Mouse (Mus musculus): ENCODE measurements at regions not wholly inside any gene's neighbourhood (a gene's known extent, or its start where the extent isn't known, plus 50 kb on each side); places are given as distances from the start of the nearest gene placed in this dataset.

DNA sequence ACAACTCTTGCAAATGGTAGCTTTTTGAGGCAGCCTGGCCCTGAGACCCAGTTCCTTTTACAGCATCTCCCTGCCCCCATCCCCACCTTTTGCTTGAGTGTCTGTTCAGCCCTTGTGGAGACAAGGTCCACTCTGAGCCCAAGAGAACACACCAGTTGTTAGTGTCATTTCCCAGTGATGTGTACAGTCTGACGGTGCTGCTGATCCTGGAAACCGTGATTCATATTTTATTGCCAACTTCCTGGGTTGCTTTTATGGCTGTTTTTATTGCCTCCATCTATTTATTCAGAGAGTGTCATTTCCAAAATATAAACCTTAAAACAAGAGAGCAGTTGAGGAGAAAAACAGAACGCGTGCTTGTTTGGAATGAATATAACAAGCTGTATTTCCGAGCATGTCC is 309.6 kb upstream of the Isl1 start:
- DNase-seq (ENCODE audit: low read depth, low spot score), result no peak

GRCm38 (mm10) chr13:116596346-116596745 is 286.9 kb upstream of the Isl1 start:
- DNase-seq (ENCODE audit: low read depth, low spot score), result peak; percentile 63

DNA sequence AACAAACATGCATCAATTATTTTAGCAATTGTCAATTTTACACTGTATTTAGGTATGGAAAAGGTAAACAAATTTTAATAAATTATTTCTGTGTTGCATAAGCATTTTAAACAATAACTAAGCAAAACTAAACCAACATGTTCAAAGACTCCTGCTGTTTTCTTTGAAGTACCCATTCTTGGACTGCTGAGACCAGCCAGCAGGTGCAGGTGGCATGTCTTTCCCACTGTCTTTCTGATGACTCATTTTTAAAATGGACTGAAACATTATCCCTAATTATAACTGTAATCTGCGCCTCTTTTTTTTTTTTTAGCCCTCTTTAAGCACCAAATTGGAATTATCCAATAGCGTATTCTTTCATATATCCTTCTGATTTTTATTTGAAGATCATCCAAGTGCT is 286.0 kb upstream of the Isl1 start:
- no peak for DNase-seq (ENCODE audit: low read depth, low spot score)

DNA sequence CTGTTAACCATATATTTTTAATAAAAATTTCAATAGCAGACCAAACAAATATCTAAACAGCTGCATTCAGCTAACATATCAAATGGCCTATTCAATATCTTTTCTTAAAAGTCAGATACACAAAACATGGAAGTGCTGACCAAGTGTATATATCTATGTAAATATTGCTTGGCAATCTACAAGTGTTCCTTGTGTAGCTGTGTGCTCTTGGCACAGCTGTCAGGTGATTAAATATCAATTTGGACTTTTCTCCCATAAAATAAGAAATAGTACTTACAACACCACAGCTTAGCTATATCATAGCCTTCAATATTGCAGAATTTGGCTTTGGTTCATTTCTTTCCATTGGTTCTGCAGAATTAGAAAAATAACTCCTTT is 266.5 kb upstream of the Isl1 start:
- DNase-seq (ENCODE audit: low read depth, low spot score), result no peak

DNA sequence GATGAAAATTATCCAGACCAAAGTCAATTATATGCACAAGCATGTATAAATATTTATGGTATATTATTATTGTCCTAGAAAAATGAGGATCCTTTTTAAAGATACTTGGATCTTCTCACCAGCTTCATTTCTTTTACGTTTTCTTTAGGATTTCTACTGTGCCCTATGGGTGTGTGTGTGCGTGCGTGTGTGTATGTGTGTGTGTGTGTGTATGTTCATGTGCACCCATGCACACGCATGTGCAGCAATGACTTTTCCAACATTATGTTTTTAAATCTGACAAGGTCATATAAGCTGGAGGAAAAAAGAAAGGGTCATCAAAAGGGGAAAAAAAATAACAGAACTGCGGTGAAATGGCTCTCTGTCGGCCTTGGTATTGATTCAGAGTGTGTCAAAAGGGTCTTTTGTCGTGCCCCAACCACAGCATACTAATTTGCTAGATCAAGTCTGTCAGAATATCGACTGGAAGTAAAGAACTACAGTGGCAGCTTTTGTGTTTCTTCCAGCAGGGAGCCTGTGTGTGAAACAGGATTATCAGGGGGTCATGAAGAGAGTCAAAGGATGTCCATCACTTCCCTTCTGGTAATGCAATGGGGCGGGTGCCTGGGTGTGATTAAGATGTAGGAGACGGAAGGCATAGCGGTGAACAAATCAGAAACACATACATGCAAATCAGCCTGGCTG is 265.9 kb upstream of the Isl1 start:
- DNase-seq (ENCODE audit: low read depth, low spot score), result no peak

- no peak for DNase-seq (ENCODE audit: low read depth, low spot score)
Observed at GRCm38 (mm10) chr13:116555053-116555452, 245.6 kb upstream of the Isl1 start.

DNA sequence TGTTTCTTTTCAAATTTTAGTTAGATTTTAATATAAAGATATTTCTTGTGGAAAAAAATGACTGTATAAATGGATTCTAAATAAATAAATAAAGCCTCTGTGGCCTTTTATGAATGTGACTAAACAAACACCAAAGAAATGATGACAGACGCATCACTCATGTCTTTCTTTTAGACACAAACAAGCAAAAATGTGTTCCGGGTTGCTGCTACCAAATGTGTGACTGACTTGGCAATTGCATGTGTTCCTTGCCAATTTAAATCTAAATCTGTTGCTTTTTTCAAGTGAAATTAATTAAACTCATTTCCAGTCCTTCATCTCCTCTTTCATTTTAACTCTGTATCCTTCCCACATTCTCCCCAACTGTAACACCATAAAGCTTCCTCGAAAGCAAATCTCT is 225.7 kb upstream of the Isl1 start:
- DNase-seq (ENCODE audit: low read depth, low spot score), result peak; percentile 8

- no peak for DNase-seq (ENCODE audit: low read depth, low spot score)
Observed at GRCm38 (mm10) chr13:116533163-116533562, 223.7 kb upstream of the Isl1 start.

DNA sequence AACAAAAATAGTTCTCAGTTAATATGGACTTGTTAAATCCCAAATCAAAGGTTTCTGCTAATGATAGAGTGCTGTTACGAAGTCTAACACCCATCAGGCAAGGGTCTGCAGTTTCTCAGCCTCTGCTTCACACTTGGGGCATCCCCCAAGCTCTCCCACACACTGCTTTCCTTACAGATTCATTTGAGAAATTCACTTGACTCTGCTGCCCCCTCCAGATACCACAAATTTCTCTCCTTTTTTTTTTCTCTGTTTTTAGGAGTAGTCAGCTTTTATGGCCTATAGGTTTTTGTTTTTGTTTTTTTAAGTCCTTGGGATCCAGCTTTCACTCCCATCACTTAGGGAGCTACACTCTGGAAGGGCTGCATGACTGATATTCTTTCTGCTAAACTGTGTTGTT is 218.8 kb upstream of the Isl1 start:
- DNase-seq (ENCODE audit: low read depth, low spot score), result peak; percentile 56

GRCm38 (mm10) chr13:116527037-116527436 is 217.5 kb upstream of the Isl1 start:
- DNase-seq (ENCODE audit: low read depth, low spot score), result peak; percentile 90

- no peak for DNase-seq (ENCODE audit: low read depth, low spot score)
Observed at GRCm38 (mm10) chr13:116523713-116524303, 214.3 kb upstream of the Isl1 start.

DNA sequence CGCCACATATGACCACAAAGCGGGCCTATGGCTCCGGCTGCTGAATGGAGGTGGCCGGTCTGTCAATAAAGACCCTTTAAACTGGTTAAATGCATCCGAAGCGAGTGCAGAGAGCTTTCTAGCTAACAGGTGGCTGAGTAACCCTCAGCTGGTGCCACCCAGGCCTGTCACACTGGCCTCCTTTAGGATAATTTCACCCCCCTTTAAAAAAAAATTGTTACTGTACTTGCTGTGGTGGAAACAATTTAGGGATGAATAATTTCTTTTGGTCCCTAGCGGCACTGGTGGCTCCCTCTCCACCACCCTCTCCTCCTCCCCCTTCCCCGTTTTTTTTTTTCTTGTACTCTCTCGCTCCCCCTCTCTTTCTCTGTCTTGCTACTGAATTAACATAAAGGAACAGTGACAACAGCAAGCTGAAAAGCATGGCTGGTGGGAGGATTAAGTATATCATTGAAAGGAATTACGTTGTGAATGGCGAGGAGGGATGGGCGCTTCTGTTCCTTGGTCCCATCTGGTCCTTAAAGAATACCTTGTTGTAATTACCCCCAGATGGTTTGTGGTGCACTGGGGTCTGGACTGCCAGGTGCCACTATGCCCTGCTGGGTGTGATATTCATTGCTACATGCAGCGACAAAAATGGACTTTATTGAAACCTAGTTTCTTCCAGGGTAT is 205.3 kb upstream of the Isl1 start:
- DNase-seq (ENCODE audit: low read depth, low spot score), result no peak

DNA sequence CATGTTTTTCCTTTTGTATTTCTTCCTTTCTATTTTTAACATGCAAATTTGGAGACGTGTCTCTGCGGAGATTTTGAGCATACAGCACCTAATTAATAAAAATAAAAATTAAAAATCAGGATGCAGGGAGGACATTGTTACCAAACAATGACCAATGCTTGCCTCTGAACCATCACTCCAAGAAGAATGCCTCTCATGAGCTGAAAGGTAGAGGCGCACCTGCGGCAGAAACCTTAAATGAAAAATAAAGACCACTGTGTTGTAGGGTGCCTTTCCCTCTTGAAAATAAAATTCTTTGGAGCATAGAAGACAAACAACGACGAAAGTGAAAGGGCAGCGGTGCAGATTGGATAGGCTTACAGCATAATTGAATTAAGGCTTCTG is 204.8 kb upstream of the Isl1 start:
- DNase-seq (ENCODE audit: low read depth, low spot score), result no peak

DNA sequence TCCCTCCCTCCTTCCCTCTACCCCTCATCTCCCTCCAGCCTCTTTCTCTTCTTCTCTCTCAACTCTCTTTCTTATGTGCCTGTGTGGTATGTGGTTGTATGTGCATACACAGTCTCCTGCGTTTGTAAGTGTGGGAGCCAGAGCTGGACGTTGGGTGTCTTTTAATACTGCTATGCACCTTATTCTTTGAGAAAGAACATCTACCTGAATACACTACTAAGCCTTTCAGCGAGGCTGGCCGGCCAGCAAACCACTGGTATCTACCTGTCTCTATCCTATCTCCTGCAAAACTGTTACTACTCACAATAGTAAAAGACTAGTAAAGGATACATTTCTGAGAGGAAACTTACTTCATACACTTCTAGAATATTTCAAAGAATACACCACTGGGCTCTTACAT is 202.9 kb upstream of the Isl1 start:
- no peak for DNase-seq (ENCODE audit: low read depth, low spot score)

DNA sequence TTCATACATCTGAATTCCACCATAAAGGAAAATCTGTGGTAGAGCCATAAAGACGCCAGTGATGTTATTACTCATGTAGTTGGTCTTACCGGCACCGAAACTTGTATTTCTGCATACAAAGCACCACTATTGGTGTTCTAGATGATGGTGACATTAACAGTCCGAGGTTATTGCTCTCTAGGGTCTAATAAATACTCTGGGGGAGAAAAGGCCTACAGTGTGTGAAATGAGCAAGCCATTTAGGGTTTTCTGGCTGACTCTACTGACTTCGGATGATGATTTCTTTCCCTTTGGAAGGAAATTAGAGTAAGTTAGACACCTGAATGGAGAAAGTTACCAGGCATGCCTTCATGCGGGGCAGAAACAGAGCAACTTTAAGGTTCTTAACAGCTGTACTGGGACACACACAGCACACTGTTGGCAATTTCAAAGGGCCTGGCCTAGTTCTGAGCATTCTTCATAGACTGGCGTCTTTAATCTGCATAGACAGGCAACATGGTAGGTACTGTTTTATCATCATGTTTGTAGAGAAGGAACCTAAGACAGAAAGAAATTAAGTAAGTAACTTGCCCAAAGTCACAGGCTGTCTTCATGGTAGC is 198.8 kb upstream of the Isl1 start:
- DNase-seq (ENCODE audit: low read depth, low spot score), result no peak

DNA sequence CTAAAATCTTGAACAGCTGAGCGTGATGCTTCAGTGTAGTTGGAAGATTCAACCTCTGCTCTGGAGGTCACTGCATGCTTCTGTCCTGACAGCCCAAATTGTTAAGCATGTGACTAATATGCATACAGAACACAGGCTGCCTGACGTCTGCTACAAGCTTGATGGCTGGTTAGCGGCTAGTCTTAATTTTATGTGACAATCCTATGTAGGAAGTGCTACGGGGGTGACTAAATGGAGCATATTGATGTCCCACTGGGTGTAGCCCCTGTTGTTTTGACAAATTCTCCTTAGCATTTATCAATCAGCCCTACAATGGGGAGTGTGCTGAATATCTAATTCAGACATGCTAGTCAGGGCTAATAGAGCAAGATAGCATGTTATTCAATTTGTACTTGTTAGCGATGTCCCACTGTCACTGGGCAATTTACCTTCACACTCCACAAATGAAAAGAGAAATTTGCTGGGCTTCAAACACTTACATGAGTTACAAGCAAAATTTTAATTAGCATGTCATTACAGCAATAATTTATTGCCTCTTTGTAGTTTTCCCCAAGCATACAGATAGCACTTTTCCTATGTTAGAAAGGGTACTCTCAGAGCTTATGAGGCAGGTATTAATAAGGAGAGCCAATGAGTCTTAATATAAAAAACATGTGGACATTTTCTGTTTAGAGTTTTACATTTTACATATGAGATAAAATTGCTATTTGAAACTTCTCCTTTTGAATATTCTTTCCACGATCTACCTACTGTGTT is 188.3 kb upstream of the Isl1 start:
- no peak for DNase-seq (ENCODE audit: low read depth, low spot score)

- DNase-seq (ENCODE audit: low read depth, low spot score), result no peak
Observed at GRCm38 (mm10) chr13:116495641-116496040, 186.2 kb upstream of the Isl1 start.

GRCm38 (mm10) chr13:116489420-116489819 is 179.9 kb upstream of the Isl1 start:
- DNase-seq (ENCODE audit: low read depth, low spot score), result peak; percentile 2

GRCm38 (mm10) chr13:116474611-116475010 is 165.1 kb upstream of the Isl1 start:
- no peak for DNase-seq (ENCODE audit: low read depth, low spot score)

DNA sequence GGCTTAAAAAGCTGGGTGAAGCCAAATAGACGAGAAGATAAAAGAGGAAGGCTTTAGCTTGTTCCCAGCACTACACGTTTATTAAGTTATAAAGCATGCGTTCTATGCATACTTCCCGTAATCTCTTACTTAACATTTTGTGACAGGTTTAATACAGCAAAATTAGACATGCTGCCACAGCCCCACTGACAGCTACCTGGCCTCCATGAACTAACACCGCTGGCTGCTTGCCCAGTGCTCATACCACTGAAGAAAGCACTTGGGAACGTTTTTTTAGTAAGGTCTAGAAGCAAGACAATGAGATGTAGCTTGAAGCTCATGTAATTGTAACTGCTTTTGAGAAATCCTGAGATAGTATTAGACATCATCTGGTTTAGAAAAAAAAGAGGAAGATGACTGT is 152.3 kb upstream of the Isl1 start:
- no peak for DNase-seq (ENCODE audit: low read depth, low spot score)

GRCm38 (mm10) chr13:116443165-116443955 is 133.9 kb upstream of the Isl1 start:
- DNase-seq (ENCODE audit: low read depth, low spot score), result no peak
